Mouse (Mus musculus): ENCODE measurements around the gene Pik3cg. TPM values are rescaled to one million over a fixed set of nuclear protein-coding genes. Genes with fewer than 3 reads are reported as not detected.
A peak's percentile ranks its signal among the peaks of the same experiment; 100 is the strongest.

The Pik3cg gene
- polyA plus RNA-seq, 2 experiments from 2014 or later = 23.1 to 24.1 TPM

GRCm38 (mm10) chr12:32200387-32201069 lies 7.9 kb downstream of the Pik3cg start:
- no peak for ATAC-seq

DNA sequence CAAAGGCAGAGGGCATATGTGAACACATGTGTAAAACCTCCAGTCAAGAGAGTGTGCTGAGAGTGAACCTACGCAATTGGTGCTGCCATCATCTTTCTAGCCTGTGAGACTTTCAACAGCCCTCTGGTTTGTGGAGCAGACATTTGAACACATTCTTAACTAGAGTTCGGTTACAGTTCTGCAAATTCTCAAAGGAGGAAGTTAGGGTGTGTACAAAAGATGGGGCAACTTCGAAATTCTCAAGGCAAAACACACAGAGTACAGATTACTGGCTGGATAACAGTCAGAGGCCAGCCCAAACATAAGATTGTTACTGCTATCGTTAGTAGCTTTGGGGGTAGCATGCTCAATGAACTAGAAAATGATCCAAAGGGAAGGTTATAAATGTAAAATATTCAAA lies 9.0 kb downstream of the Pik3cg start:
- no peak for ATAC-seq

- no peak for ATAC-seq
Measured at GRCm38 (mm10) chr12:32198025-32198424, 10.4 kb downstream of the Pik3cg start.

- ATAC-seq = no peak
Measured at GRCm38 (mm10) chr12:32195000-32195399, 13.5 kb downstream of the Pik3cg start.

- ATAC-seq = no peak
Measured at GRCm38 (mm10) chr12:32194358-32194757, 14.1 kb downstream of the Pik3cg start.

DNA sequence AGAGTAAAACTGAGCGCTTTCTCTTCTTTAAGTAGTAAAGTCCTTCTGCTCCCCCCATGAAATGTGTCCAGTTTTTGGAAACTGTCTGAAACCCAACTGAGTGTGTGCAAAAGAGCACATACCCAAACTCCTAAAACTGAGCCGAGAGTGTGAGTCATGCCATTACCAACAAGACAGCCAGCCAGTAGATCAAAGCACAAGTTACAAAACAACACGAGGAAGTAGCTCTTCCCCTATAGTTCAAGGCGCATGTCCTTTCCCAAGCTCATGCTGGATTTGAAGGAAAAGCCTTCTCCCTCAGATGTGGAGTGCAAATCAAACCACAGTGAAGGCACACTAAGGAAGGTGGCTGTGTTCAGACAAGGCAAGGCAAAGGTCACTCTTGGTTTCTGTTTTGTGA lies 17.5 kb downstream of the Pik3cg start:
- ATAC-seq = no peak

- ATAC-seq = no peak
Measured at GRCm38 (mm10) chr12:32187668-32188236, 20.7 kb downstream of the Pik3cg start.

DNA sequence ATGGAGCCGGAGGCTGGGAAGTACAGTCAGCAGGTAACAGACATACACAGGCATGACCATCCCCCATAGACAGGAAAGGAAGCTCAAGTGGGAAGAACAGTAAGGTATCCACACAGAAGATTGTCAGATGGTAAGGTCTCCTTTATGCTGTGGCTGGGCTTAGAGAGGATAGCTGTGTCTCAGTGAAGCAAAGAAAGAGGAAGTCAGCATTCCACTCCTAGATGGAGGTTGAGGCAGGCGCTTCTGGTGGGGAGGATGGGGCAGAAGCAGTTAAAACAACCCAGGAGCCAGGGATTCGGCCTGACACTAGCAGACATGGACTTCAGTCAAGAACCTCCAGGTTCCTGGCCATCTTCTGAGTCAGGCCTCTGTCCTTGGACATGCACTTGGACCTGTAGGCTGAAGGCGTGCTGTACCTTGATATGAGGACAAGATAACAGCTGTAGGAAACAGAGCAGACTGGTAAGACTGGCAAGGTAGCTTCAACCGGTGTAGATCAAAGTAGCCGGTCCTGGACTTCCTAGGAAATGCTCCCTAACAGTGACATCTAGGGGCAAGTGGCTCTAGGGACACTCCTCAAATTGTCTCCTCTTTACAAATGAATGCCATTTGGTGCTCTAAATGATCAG lies 21.7 kb downstream of the Pik3cg start:
- no peak for ATAC-seq

DNA sequence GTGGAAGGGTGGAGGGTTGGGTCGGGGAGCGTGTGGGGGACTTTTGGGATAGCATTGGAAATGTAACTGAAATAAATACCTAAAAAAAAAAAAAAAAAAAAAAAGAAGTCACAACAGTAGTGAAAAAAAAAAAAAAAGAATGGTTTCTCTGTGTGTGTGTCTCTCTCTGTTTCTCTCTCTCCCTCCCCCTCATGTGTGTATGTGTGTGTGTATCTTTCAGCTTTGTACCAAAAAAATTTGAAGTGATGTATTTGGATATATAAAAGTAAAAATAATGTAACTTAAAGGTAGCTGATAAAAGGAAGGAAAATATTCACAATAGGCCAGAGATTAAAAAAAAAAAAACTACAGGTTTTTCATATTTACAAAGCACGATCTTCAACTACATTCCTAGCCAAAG lies 23.6 kb downstream of the Pik3cg start:
- no peak for ATAC-seq

- no peak for ATAC-seq
Measured at GRCm38 (mm10) chr12:32183584-32183983, 24.9 kb downstream of the Pik3cg start.

DNA sequence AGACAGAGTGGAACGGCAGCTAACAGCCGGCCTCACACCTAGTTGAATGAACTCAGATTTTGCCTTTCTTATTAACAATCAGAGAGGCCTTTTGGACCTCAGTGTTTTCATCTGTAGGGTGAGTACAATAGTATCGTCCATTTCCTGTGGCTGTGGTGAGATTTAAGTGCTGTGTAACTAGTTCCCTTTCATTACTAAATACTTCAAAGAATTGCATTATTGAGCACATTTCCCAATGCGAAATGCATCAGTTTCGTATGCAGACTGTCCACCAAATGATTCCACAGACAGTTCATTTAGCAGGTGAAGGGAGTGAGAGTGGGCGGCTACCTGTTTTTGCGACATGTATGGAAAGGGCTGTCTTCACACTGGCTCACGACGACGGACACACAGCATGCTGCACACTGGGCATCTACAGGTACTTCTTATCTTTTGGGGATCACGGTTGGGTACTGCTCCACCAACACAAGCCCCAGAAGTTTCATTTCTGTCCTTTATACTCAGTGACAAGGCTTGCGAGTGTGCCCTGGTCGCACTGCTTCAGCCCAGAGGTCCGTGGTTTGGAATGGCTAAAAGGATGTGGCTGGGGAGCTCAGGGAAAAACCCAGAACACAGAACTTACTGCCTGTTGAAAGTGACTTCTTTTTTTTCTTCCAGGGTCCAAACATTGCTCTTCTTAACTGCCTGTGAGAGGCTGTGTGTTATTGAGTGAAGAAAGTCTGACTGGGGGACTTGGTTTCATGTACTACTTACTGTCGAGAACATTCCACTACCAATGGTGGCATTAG lies 25.6 kb downstream of the Pik3cg start:
- no peak for ATAC-seq

DNA sequence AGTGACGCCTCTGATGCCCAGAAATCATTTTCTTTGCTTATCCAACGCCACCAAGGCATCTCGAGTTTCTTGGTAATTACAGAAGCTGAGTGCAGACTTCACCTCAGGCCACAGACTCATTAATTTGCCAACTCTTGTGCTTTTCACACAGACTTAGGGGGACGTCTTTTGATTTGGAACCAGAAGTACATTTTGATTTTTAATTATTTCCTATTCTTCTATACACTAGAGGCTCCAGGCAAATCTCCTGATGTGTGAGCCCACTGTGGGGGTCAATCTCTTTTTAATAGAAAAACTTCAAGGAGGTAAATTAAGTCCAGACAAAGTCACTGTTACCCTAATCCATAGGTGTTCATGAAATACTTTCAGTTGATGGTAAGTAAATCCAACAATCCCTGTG lies 26.6 kb downstream of the Pik3cg start:
- ATAC-seq = no peak

DNA sequence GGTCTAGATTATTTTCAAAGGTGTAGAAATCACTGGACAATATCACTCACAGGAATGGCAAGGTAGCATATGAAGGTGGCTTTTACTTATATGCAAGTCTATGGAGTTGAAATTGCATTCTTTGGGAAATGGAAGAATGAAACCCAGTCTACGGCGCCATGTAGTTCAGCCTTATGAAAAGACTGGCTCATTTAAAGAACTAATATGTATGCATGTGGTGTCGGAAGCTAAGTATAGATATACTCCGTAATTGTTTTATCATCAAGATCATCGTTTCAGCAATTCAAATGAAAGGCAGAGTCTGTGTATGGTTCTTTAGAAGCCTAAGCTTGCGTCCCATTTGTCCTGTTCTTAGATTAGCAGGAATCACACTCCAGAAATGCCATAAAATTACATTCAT lies 34.0 kb downstream of the Pik3cg start:
- no peak for ATAC-seq

DNA sequence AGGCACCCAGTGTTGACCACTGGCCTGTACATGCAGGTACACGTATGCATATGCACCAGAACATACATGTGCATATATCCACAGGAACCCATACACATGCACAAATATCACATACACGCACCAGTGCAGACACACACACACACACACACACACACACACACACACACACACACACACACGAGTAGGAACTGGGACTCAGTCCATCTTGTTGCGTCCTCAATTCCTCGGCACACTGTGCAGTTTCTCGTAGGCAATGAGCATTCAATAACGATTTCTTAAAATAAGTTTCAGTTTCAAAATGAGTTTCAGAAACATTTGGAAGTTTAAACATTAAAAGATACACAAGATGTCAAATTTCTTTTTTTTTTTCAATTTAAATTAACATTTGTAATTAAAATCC lies 35.6 kb downstream of the Pik3cg start:
- no peak for ATAC-seq

- no peak for ATAC-seq
Measured at GRCm38 (mm10) chr12:32169164-32169563, 39.3 kb downstream of the Pik3cg start.

DNA sequence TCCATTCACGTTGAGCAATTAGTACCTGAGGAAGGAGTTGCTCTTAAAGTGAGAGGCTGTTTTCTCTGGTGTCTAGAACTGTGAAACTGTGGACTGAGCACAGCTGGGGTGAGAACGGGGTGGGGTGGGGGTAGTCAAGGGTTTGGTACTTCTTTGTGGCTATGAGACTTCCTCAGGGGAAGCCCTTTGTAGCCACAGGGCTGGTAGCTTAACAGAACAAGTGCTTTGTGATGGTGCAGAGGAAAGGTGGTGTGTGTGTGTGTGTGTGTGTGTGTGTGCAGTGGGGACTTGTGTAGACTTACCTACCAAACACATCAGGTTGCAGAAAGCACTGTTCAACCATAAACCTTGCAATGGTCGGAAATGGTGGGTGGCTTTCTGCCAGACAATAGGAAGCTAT lies 39.7 kb downstream of the Pik3cg start:
- peak; percentile 82 for ATAC-seq

DNA sequence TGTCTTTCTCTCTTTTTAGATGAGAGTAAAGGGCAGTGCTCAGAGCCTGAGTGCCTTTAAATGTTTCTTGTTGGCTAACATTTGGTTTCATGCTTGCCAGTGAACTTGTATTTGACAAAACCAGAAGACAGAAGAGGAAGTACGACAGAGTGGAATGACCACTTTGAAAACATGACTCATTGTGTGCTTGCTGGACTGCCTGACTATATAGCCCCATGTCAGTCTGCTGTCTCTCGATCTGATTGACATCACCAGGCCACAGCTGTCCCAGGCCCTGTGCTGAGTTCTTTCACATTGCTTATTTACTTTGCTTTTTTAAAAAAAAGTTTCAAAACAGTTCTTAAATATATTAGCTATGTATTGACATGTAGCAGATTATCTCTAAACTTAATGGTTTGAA lies 44.8 kb downstream of the Pik3cg start:
- ATAC-seq = no peak

DNA sequence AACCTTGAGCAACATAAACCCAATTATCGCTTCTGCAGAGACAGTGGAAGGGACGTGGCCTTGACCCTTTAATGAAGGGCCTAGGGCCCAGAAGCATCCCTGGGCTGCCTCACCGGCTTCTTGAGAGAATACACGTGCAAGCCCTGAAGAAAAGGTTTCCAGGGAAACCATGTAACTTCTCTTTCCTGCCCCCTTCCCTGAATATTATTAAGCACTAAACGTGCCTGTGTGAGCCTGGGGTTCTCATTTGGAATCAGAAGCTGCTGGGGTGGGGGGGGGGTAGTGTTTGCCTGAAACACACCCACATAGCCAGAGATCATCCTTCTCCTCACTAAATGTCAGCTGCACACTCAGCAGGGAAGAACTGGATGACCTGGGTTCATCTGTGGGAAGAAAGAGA lies 49.7 kb downstream of the Pik3cg start:
- no peak for ATAC-seq

- no peak for ATAC-seq
Measured at GRCm38 (mm10) chr12:32146606-32147005, 61.9 kb downstream of the Pik3cg start.

GRCm38 (mm10) chr12:32145651-32146050 lies 62.8 kb downstream of the Pik3cg start:
- no peak for ATAC-seq

DNA sequence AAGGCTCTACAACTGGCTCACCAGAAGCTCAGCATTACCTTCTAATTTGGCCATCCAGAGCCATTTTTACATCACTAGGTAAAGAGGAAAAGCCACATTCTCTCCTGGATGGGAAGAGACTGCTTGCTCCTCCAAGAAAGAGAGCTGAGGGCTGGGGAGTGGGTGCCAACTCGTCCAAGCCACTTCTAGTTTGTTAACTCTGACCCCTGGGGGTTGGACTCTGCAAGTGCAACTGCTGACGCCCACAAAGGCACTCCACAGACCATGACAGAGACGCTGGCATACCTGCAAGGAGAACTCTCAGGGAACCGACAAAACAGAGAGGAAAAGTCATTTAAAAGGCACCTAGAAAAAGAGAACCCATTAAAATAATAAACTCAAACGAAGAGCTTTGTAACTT lies 63.9 kb downstream of the Pik3cg start:
- ATAC-seq = peak; percentile 76

DNA sequence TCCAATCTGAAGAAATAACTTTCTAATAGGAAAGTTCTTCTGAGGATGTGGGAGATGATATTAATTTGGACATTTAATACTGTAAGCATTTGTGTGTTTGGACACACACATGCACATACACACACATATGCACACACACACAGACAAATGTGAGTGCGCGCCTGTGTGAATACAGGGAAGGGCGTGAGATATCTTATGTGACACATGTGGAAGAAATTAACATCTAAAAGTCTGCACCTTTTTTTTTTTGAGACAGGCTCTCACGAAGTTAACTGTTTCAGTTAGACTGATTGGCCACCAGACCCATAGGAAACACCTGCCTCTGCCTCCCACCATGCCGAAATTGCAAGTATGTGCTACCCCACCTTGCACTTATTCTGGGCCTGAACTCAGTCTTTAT lies 64.7 kb downstream of the Pik3cg start:
- no peak for ATAC-seq

GRCm38 (mm10) chr12:32143151-32143550 lies 65.3 kb downstream of the Pik3cg start:
- ATAC-seq = no peak

- no peak for ATAC-seq
Measured at GRCm38 (mm10) chr12:32141766-32142165, 66.7 kb downstream of the Pik3cg start.

Data from activated CD4-positive, CD25-positive, alpha-beta regulatory T cell, adult 4 months (primary cell).